Mouse (Mus musculus) lung, postnatal 0 days (tissue): ENCODE data around the gene Epas1.
A peak's percentile ranks its signal among the peaks of the same experiment; 100 is the strongest.

Experiments
- CTCF ChIP-seq: IDR thresholded peaks from 2 replicates; pipeline ENCODE4 v1.5.1; 2016; ENCODE audit warnings: antibody characterized with exemption, mild to moderate bottlenecking
- EP300 ChIP-seq: IDR thresholded peaks from 2 replicates; pipeline ENCODE4 v1.6.1; 2016; ENCODE audit warnings: antibody characterized with exemption, mild to moderate bottlenecking, control low read depth

GRCm38 (mm10) chr17:86815016-86815865, 61.7 kb downstream of the Epas1 start:
- peak; percentile 99 for TF ChIP-seq EP300
- TF ChIP-seq CTCF: no peak
